Mouse (Mus musculus) kidney, embryonic 16.5 days (tissue): ENCODE data around the gene 1700022I11Rik. TPM values are rescaled to one million over a fixed set of nuclear protein-coding genes. Genes with fewer than 3 reads are reported as not detected.
"Not testable (repeated sequence)": the region's sequence is repeated elsewhere in the genome, so short reads cannot be mapped to it uniquely, and the experiment has no call there.

Experiments
- ATAC-seq: fragments of 200-750 bp; cut with Nextera tagmentation; 2 replicates; pipeline ENCODE4 v1.8.0; 2017; ENCODE audit warnings: moderate TSS enrichment; ENCODE audit not compliant: low FRiP score, low TSS enrichment
- H3K27ac ChIP-seq: fragments of 300-500 bp; sonication (generic); 2 replicates; pipeline ENCODE4 v1.5.1; 2014; ENCODE audit warnings: low read length
- H3K27me3 ChIP-seq: fragments of 300-500 bp; sonication (generic); 2 replicates; pipeline ENCODE4 v1.6.1; 2014; ENCODE audit warnings: low read length, control low read depth, mixed read lengths; ENCODE audit not compliant: insufficient read depth
- H3K36me3 ChIP-seq: fragments of 300-500 bp; sonication (generic); 2 replicates; pipeline ENCODE4 v1.6.1; 2014; ENCODE audit warnings: low read length, control low read depth, mixed read lengths; ENCODE audit not compliant: insufficient read depth
- H3K4me1 ChIP-seq: fragments of 300-500 bp; sonication (generic); 2 replicates; pipeline ENCODE4 v1.6.1; 2014; ENCODE audit warnings: low read length, control low read depth, mixed read lengths; ENCODE audit not compliant: insufficient read depth
- H3K4me2 ChIP-seq: fragments of 300-500 bp; sonication (generic); replicated peaks from 2 replicates; pipeline ENCODE4 v1.6.1; 2014; ENCODE audit warnings: low read depth, low read length
- H3K4me3 ChIP-seq: fragments of 300-500 bp; sonication (generic); 2 replicates; pipeline ENCODE4 v1.5.1; 2014; ENCODE audit warnings: mild to moderate bottlenecking, low read length
- H3K9ac ChIP-seq: fragments of 300-500 bp; sonication (generic); replicated peaks from 2 replicates; pipeline ENCODE4 v1.6.1; 2014; ENCODE audit warnings: low read length
- H3K9me3 ChIP-seq: fragments of 300-500 bp; sonication (generic); 2 replicates; pipeline ENCODE4 v1.6.1; 2016; ENCODE audit warnings: low read length, control low read depth
- WGBS: fragments of 180-500 bp; shearing (Covaris S2); extraction: QIAGEN DNeasy Blood & Tissue Kit; methylation state at CpG from one replicate; pipeline ENCODE4 v1.1.7; 2014; 5-methylcytosine and 5-hydroxymethylcytosine counted together
- polyA plus RNA-seq: library from polyadenylated mRNA; unstranded; fragments of >200 nt; fragmentation: Nextera tagmentation; extraction: Ambion mirVana; gene quantifications from 2 replicates; pipeline ENCODE4 v1.2.1, GENCODE M21; 2015

1700022I11Rik gene
- polyA plus RNA-seq, 1 experiment from 2014 or later = 0.39 TPM

GRCm38 (mm10) chr4:42988296-42988695 lies 18.9 kb downstream of the 1700022I11Rik start:
- Histone ChIP-seq H3K27ac (no peak overlapping the region), H3K4me3 (no peak overlapping the region)
- WGBS = 81% methylated on average over 1 of the region's 1 CpGs

GRCm38 (mm10) chr4:42998022-42998421 lies 28.6 kb downstream of the 1700022I11Rik start:
- Histone ChIP-seq H3K4me3 (peak overlapping the region; percentile 74; the same call in 1 of the 2 replicates), H3K9me3 (no peaks in the 10 kb centered on the region), H3K4me2 (peak overlapping the region; percentile 86), H3K9ac (peak overlapping the region; percentile 85; the same call in 1 of the 2 replicates), H3K27ac (no peak overlapping the region), H3K27me3 (no peaks in the 10 kb centered on the region), H3K36me3 (peaks cover 25% of the 10 kb centered on the region), H3K4me1 (peaks cover 22% of the 10 kb centered on the region)
- ATAC-seq = no peak
- WGBS = 50% methylated on average over 2 of the region's 2 CpGs

More at GRCm38 (mm10) chr4:42988296-42988695, 18.9 kb downstream of the 1700022I11Rik start:
- no peak for ATAC-seq
- Histone ChIP-seq H3K27me3 (no peaks in the 10 kb centered on the region), H3K9me3 (no peaks in the 10 kb centered on the region), H3K9ac (no peak overlapping the region), H3K4me1 (no peaks in the 10 kb centered on the region), H3K36me3 (peaks cover 87% of the 10 kb centered on the region), H3K4me2 (no peak overlapping the region)

- Histone ChIP-seq H3K27me3 (no peaks in the 10 kb centered on the region), H3K36me3 (peaks cover 9% of the 10 kb centered on the region), H3K9me3 (no peaks in the 10 kb centered on the region), H3K4me2 (peak overlapping the region; percentile 86), H3K9ac (peak overlapping the region; percentile 85), H3K4me1 (peaks cover 22% of the 10 kb centered on the region), H3K4me3 (peak overlapping the region; percentile 74), H3K27ac (peak overlapping the region; percentile 100)
- WGBS = under 1% methylated on average over 51 of the region's 51 CpGs
- ATAC-seq = peak; percentile 91
Measured at GRCm38 (mm10) chr4:42999451-43000140, 30.2 kb downstream of the 1700022I11Rik start.

GRCm38 (mm10) chr4:43000141-43000986 lies 31.0 kb downstream of the 1700022I11Rik start, which contains the start of gene Vcp:
Gene Vcp, minus strand, starts transcription at chr4:43000507.
- WGBS = under 1% methylated on average over 50 of the region's 56 CpGs
- H3K9ac ChIP-seq = peak within 1 kb of the TSS; percentile 85
- H3K36me3 ChIP-seq, H3K27me3 ChIP-seq, H3K9me3 ChIP-seq: not testable (repeated sequence)
- H3K4me3 ChIP-seq = peak within 1 kb of the TSS; percentile 74
- ATAC-seq = peak; percentile 99
- H3K27ac ChIP-seq = peak within 1 kb of the TSS; percentile 100
- H3K4me2 ChIP-seq = peak within 1 kb of the TSS; percentile 86
- peaks cover 22% of the 10 kb centered on the region for H3K4me1 ChIP-seq

GRCm38 (mm10) chr4:43001272-43001671 lies 31.9 kb downstream of the 1700022I11Rik start:
- no peak for ATAC-seq
- Histone ChIP-seq H3K27me3 (no peaks in the 10 kb centered on the region), H3K4me3 (no peak overlapping the region), H3K36me3 (no peaks in the 10 kb centered on the region), H3K4me2 (no peak overlapping the region), H3K4me1 (peaks cover 22% of the 10 kb centered on the region), H3K27ac (peak overlapping the region; percentile 93; the same call in 1 of the 2 replicates), H3K9me3 (no peaks in the 10 kb centered on the region), H3K9ac (no peak overlapping the region)
- 86% methylated on average over 2 of the region's 2 CpGs for WGBS

GRCm38 (mm10) chr4:43002756-43003439 lies 33.5 kb downstream of the 1700022I11Rik start:
- Histone ChIP-seq H3K27me3 (no peaks in the 10 kb centered on the region), H3K4me2 (no peak overlapping the region), H3K27ac (no peak overlapping the region), H3K9me3 (no peaks in the 10 kb centered on the region), H3K4me3 (no peak overlapping the region), H3K36me3 (no peaks in the 10 kb centered on the region), H3K9ac (0 out of 2 replicates have a peak overlapping the region, but pooled peaks have one; percentile 6), H3K4me1 (peaks cover 12% of the 10 kb centered on the region)
- 76% methylated on average over 12 of the region's 12 CpGs for WGBS
- no peak for ATAC-seq

- ATAC-seq = no peak
- H3K4me2 ChIP-seq = no peak overlapping the region
- WGBS = 94% methylated on average over 3 of the region's 3 CpGs
Measured at GRCm38 (mm10) chr4:43004951-43005350, 35.5 kb downstream of the 1700022I11Rik start.

GRCm38 (mm10) chr4:43005765-43006164 lies 36.4 kb downstream of the 1700022I11Rik start:
- peaks cover 10% of the 10 kb centered on the region; the same call in 1 of the 2 replicates for H3K4me1 ChIP-seq
- H3K27me3 ChIP-seq = no peaks in the 10 kb centered on the region
- no peak overlapping the region for H3K4me2 ChIP-seq
- no peak overlapping the region for H3K4me3 ChIP-seq
- no peak overlapping the region for H3K27ac ChIP-seq
- WGBS = 61% methylated on average over 2 of the region's 2 CpGs
- no peak for ATAC-seq
- no peak overlapping the region for H3K9ac ChIP-seq
- no peaks in the 10 kb centered on the region for H3K9me3 ChIP-seq
- no peaks in the 10 kb centered on the region for H3K36me3 ChIP-seq

More at GRCm38 (mm10) chr4:43004951-43005350, 35.5 kb downstream of the 1700022I11Rik start:
- Histone ChIP-seq H3K27me3 (no peaks in the 10 kb centered on the region), H3K36me3 (no peaks in the 10 kb centered on the region), H3K4me3 (no peak overlapping the region), H3K27ac (no peak overlapping the region), H3K9me3 (no peaks in the 10 kb centered on the region), H3K9ac (no peak overlapping the region), H3K4me1 (peaks cover 10% of the 10 kb centered on the region; the same call in 1 of the 2 replicates)
